Mouse (Mus musculus) forebrain, embryonic 10.5 days (tissue): ENCODE data around the gene Gars. TPM values are rescaled to one million over a fixed set of nuclear protein-coding genes. Genes with fewer than 3 reads are reported as not detected.

Experiments used
- DNase-seq: peaks from one replicate; pipeline ENCODE4 v3.0.0-alpha.2; 2017; ENCODE audit warnings: low spot score; ENCODE audit errors: extremely low spot score
- H3K27ac ChIP-seq: fragments of 300-500 bp; sonication (generic); 2 replicates; pipeline ENCODE4 v1.5.1; 2016; ENCODE audit warnings: mild to moderate bottlenecking
- H3K27me3 ChIP-seq: fragments of 300-500 bp; sonication (generic); 2 replicates; pipeline ENCODE4 v1.6.1; 2016; ENCODE audit warnings: mild to moderate bottlenecking; ENCODE audit not compliant: poor library complexity, severe bottlenecking
- H3K36me3 ChIP-seq: fragments of 300-500 bp; sonication (generic); replicated peaks from 2 replicates; pipeline ENCODE4 v1.6.1; 2016; ENCODE audit warnings: mild to moderate bottlenecking, moderate library complexity
- H3K4me1 ChIP-seq: fragments of 300-500 bp; sonication (generic); 2 replicates; pipeline ENCODE4 v1.6.1; 2016
- H3K4me3 ChIP-seq: fragments of 300-500 bp; sonication (generic); 2 replicates; pipeline ENCODE4 v1.5.1; 2016; ENCODE audit warnings: mild to moderate bottlenecking, moderate library complexity
- H3K9me3 ChIP-seq: fragments of 300-500 bp; sonication (generic); 2 replicates; pipeline ENCODE4 v1.6.1; 2016; ENCODE audit warnings: mild to moderate bottlenecking, moderate library complexity
- WGBS: fragments of 180-500 bp; shearing (Covaris S2); methylation state at CpG from one replicate; pipeline ENCODE4 v1.1.7; 2016; 5-methylcytosine and 5-hydroxymethylcytosine counted together
- polyA plus RNA-seq: library from polyadenylated mRNA; unstranded; fragments of >200 nt; fragmentation: Nextera tagmentation; extraction: Ambion mirVana; gene quantifications from 2 replicates; pipeline ENCODE4 v1.2.1, GENCODE M21; 2016

The Gars gene
- polyA plus RNA-seq, 1 experiment from 2014 or later, result 231 TPM

- H3K36me3 ChIP-seq, result peaks cover 22% of the 10 kb centered on the region
- WGBS, result 84% methylated on average over 8 of the region's 8 CpGs
- no peak for DNase-seq
- no peak overlapping the region for H3K4me3 ChIP-seq
- H3K27ac ChIP-seq, result no peak overlapping the region
- no peaks in the 10 kb centered on the region for H3K9me3 ChIP-seq
- H3K4me1 ChIP-seq, result peaks cover 18% of the 10 kb centered on the region
- no peaks in the 10 kb centered on the region for H3K27me3 ChIP-seq
Measured at GRCm38 (mm10) chr6:55043206-55043605, 5.4 kb downstream of the Gars start.

DNA sequence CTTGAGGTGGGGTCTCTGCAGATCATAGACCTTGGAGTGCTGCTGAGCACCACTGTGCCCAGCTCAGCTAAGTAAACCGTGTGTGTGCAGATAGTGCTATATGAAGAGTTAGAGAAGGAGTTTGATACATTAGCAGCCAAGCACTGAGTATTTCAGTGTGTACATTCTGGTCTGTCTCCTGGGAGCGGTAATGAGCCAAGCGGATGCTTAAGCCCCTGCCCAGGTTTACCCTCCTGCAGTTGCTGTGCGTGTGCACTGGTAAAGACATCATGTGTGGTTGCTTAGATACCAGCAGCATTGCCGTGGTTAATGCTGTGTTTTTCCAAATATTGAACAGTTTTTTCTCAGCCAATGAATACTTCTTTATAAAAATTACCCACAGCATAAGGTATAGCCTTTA, 6.7 kb downstream of the Gars start:
- H3K4me3 ChIP-seq, result no peak overlapping the region
- H3K4me1 ChIP-seq, result peaks cover 9% of the 10 kb centered on the region
- 90% methylated on average over 5 of the region's 5 CpGs for WGBS
- no peak for DNase-seq
- no peaks in the 10 kb centered on the region for H3K27me3 ChIP-seq
- H3K27ac ChIP-seq, result no peak overlapping the region
- peaks cover 35% of the 10 kb centered on the region for H3K36me3 ChIP-seq
- no peaks in the 10 kb centered on the region for H3K9me3 ChIP-seq

GRCm38 (mm10) chr6:55045326-55045725, 7.5 kb downstream of the Gars start:
- no peak overlapping the region for H3K27ac ChIP-seq
- H3K27me3 ChIP-seq, result no peaks in the 10 kb centered on the region
- no peak overlapping the region for H3K4me3 ChIP-seq
- H3K4me1 ChIP-seq, result peaks cover under 1% of the 10 kb centered on the region; the same call in 1 of the 2 replicates
- DNase-seq, result no peak
- H3K36me3 ChIP-seq, result peaks cover 43% of the 10 kb centered on the region
- H3K9me3 ChIP-seq, result no peaks in the 10 kb centered on the region
- 93% methylated on average over 1 of the region's 1 CpGs for WGBS

DNA sequence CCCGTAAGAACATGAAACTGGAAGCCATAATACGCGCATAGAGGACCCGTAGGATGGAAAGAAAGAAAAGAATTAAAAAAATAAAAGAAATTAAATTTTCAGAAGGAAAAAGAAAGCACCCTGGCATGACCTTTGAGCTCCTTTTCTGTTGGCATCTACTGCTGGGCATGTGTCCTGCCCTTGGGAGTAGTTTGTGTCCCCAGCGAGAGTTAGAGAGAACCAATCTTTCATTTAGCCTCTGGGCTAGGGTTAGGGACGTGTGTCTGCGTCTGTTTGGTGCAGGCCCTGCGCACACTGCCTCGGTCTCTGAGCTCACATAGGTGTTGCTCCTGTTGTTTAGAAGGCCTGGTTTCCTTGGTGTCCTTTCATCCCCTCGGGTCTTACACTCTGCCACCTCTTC, 11.4 kb downstream of the Gars start:
- Histone ChIP-seq H3K4me1 (no peaks in the 10 kb centered on the region; the same call in 1 of the 2 replicates), H3K27me3 (no peaks in the 10 kb centered on the region), H3K4me3 (no peak overlapping the region), H3K9me3 (no peaks in the 10 kb centered on the region), H3K36me3 (peaks cover 78% of the 10 kb centered on the region), H3K27ac (no peak overlapping the region)
- WGBS, result 93% methylated on average over 10 of the region's 10 CpGs
- DNase-seq, result no peak

DNA sequence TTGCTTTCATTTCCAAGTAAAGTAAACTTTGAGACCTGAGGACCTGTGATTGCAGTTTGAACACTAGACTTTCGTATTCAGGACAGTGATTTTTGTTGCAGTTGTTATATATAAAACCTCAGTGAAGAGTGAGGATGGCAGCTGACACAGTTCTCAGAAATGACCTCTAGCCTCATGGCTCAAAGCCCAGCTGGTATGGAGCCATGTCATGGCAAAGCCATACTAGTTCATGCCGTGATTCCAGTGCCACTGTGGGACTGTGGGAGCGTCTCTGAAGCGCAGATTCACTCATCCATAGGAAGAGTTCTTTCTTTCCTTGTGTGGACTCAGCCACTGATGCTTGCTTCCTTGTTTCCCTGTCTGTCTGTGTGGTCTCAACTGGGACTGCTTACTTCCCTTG, 16.7 kb downstream of the Gars start:
- H3K9me3 ChIP-seq, result no peaks in the 10 kb centered on the region
- no peaks in the 10 kb centered on the region for H3K4me1 ChIP-seq
- no peak for DNase-seq
- H3K4me3 ChIP-seq, result no peak overlapping the region
- peaks cover 98% of the 10 kb centered on the region for H3K36me3 ChIP-seq
- WGBS, result 93% methylated on average over 4 of the region's 4 CpGs
- H3K27ac ChIP-seq, result no peak overlapping the region
- H3K27me3 ChIP-seq, result no peaks in the 10 kb centered on the region

GRCm38 (mm10) chr6:55057427-55057826, 19.6 kb downstream of the Gars start:
- Histone ChIP-seq H3K36me3 (peaks cover 98% of the 10 kb centered on the region), H3K9me3 (no peaks in the 10 kb centered on the region), H3K27ac (no peak overlapping the region), H3K4me1 (no peaks in the 10 kb centered on the region), H3K27me3 (no peaks in the 10 kb centered on the region), H3K4me3 (no peak overlapping the region)
- DNase-seq, result no peak
- WGBS, result 93% methylated on average over 3 of the region's 3 CpGs

GRCm38 (mm10) chr6:55060241-55060825, 22.5 kb downstream of the Gars start:
- Histone ChIP-seq H3K4me1 (no peaks in the 10 kb centered on the region), H3K27ac (no peak overlapping the region), H3K27me3 (no peaks in the 10 kb centered on the region), H3K9me3 (no peaks in the 10 kb centered on the region), H3K4me3 (no peak overlapping the region), H3K36me3 (peaks cover 99% of the 10 kb centered on the region)
- WGBS, result 92% methylated on average over 7 of the region's 7 CpGs
- DNase-seq, result no peak

DNA sequence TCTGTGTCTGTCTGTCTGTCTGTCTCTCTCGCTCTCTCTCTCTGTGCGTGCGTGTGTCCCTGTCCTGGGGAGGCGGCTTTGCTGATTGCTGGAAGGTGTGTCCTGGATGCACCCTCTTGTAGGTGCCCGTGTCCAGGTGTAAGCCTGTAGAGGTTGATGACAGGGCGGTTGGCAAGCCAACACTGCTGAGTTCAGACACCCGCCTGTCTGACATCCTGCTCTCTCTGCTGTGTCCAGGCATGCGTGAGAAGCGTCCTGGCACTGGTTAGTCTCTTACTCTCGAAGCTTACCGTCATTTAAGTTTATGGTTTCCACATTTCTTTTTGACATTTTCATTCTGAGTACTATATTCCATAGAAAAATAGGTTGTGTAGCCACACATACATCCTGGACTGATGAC, 23.5 kb downstream of the Gars start:
- Histone ChIP-seq H3K4me3 (no peak overlapping the region), H3K36me3 (peaks cover 99% of the 10 kb centered on the region), H3K9me3 (no peaks in the 10 kb centered on the region), H3K4me1 (no peaks in the 10 kb centered on the region), H3K27ac (no peak overlapping the region), H3K27me3 (no peaks in the 10 kb centered on the region)
- DNase-seq, result no peak
- WGBS, result 94% methylated on average over 11 of the region's 11 CpGs

DNA sequence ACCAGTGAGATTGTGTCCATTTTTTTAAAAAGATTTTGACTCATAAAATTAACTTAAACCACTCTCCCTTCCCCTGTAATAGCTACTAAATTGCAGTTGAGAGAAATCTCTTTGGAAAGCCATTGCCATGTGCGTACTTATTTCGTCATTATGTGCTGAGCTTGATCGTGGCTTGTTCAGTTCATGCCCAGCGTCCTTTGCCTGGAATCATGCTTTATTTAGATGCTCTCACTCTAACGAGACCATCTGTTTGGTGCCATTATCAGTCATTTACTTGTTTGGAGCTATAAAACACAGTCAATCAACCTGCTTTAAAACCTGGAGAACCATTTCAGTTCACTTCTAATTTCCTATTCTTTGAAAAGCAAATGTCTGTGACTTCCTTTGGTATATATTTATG, 24.4 kb downstream of the Gars start:
- Histone ChIP-seq H3K27me3 (no peaks in the 10 kb centered on the region), H3K27ac (no peak overlapping the region), H3K36me3 (peaks cover 98% of the 10 kb centered on the region), H3K9me3 (no peaks in the 10 kb centered on the region), H3K4me1 (no peaks in the 10 kb centered on the region), H3K4me3 (no peak overlapping the region)
- WGBS, result 95% methylated on average over 5 of the region's 5 CpGs
- DNase-seq, result no peak

GRCm38 (mm10) chr6:55063793-55064476, 26.1 kb downstream of the Gars start:
- no peaks in the 10 kb centered on the region for H3K27me3 ChIP-seq
- H3K4me1 ChIP-seq, result no peaks in the 10 kb centered on the region
- H3K4me3 ChIP-seq, result no peak overlapping the region
- 92% methylated on average over 9 of the region's 9 CpGs for WGBS
- DNase-seq, result no peak
- H3K27ac ChIP-seq, result no peak overlapping the region
- peaks cover 99% of the 10 kb centered on the region for H3K36me3 ChIP-seq
- no peaks in the 10 kb centered on the region for H3K9me3 ChIP-seq

- Histone ChIP-seq H3K27me3 (no peaks in the 10 kb centered on the region), H3K36me3 (peaks cover 99% of the 10 kb centered on the region), H3K4me1 (no peaks in the 10 kb centered on the region), H3K9me3 (no peaks in the 10 kb centered on the region), H3K27ac (no peak overlapping the region), H3K4me3 (no peak overlapping the region)
- WGBS, result 94% methylated on average over 7 of the region's 7 CpGs
- no peak for DNase-seq
Measured at GRCm38 (mm10) chr6:55064477-55064827, 26.6 kb downstream of the Gars start.

DNA sequence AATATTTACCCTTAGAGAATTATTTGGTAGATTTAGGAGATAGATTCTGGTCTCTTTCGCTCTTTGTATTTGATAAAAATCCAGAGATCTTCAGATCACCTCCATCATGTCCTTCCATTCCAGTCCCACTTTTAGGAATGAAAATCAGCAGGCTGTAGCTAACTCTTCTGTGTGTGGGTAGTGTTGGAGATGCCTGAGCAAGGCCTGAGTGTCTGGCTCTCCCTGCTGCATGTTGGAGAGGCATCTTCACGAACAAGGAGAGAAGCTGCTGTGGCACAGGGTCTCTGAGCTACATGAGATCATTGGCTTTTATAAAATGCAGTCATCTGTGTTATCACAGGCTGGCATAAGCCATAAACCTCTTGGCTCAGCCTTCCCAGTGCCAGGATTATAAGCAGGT, 28.1 kb downstream of the Gars start:
- Histone ChIP-seq H3K27me3 (no peaks in the 10 kb centered on the region), H3K27ac (no peak overlapping the region), H3K36me3 (peaks cover 95% of the 10 kb centered on the region), H3K4me1 (no peaks in the 10 kb centered on the region), H3K4me3 (no peak overlapping the region), H3K9me3 (no peaks in the 10 kb centered on the region)
- 94% methylated on average over 2 of the region's 2 CpGs for WGBS
- DNase-seq, result no peak

DNA sequence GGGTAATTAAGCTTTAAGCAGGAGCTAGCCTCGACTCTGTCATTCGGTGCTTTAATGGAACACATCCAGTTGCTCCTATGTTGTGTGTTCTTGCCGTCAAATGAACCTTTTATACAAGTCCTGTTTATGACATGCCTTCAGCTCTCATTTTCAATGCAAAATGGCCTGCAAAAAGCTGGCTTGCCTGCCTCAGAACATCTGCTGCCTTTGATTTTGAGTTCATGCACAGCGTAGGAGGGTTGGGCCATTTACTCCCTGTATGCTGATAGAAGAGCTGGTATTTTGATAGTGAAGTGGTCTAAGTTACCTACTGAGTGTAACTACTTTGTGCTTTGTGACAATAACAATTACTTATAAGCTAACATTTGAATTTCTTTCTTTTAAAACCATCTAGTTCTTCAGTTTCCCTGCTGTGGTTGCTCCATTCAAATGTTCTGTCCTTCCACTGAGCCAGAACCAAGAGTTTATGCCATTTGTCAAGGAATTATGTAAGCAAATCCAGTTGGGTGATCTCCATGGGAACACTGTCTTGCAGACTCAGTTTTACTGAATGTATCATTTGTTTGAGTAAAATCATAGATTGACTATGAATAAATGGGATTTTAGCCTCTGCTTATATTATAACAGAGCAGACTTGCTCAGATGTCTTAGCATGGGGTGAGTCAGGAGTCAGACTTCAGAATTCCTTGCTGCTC, 38.9 kb downstream of the Gars start:
- no peaks in the 10 kb centered on the region for H3K27me3 ChIP-seq
- H3K27ac ChIP-seq, result no peak overlapping the region
- peaks cover 97% of the 10 kb centered on the region for H3K36me3 ChIP-seq
- H3K4me1 ChIP-seq, result no peaks in the 10 kb centered on the region
- H3K9me3 ChIP-seq, result no peaks in the 10 kb centered on the region
- H3K4me3 ChIP-seq, result no peak overlapping the region
- no peak for DNase-seq
- WGBS, result 96% methylated on average over 4 of the region's 4 CpGs
